Mouse (Mus musculus) E14TG2a.4 (cell line): ENCODE measurements at regions not wholly inside any gene's neighbourhood (a gene's known extent, or its start where the extent isn't known, plus 50 kb on each side); places are given as distances from the start of the nearest gene placed in this dataset.

Experiments used
- CTCF ChIP-seq: conservative IDR thresholded peaks from 2 replicates; pipeline ENCODE4 v1.5.1; 2014; ENCODE audit warnings: low read length
- NANOG ChIP-seq: IDR thresholded peaks from 2 replicates; pipeline ENCODE4 v1.6.1; 2014; ENCODE audit warnings: borderline replicate concordance, low read length, mixed read lengths
- POU5F1 ChIP-seq: IDR thresholded peaks from 2 replicates; pipeline ENCODE4 v1.6.1; 2014; ENCODE audit warnings: low read length, borderline replicate concordance

DNA sequence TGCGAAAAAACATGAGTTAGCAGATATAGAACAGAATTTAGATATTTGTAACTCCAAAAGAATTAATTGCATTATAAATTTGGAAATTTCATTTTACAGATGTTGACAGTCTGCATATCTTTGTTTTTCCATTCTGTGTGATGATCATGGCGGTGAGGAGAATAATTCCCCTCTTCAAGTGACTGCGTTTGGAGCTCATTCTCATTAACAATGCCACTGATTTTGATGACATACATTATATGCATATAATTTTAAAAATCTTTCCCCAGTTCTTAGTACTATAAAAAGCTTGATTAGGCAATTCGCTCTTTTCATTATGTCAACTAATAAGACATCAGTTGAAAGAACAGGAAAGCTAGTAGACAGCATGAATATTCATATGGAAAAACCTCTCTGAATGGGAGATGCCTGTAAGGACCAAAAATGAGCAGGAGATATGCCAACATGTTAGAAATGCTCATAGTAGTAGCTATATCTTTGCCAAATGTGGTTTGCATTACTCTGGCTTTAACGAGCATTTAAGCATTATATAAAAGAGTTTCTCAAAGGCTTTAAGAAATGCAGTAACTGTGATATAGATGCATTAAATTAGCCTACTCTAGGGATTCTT is 849.2 kb upstream of the Cldn34c4 start:
- no peak for TF ChIP-seq CTCF
- TF ChIP-seq POU5F1, result no peak
- no peak for TF ChIP-seq NANOG
